Mouse (Mus musculus) small intestine, adult 2 months (tissue): ENCODE data around the gene Ifna11. TPM values are rescaled to one million over a fixed set of nuclear protein-coding genes. Genes with fewer than 3 reads are reported as not detected.
"Not testable (repeated sequence)": the region's sequence is repeated elsewhere in the genome, so short reads cannot be mapped to it uniquely, and the experiment has no call there.

Experiments used
- H3K27ac ChIP-seq: fragments of 200-500 bp; 2 replicates; pipeline ENCODE4 v1.5.1; 2012; ENCODE audit warnings: low read depth, low read length, control low read depth, inconsistent platforms; ENCODE audit not compliant: insufficient read depth
- H3K27me3 ChIP-seq: fragments of 200-500 bp; 2 replicates; pipeline ENCODE4 v1.6.1; 2012; ENCODE audit warnings: mild to moderate bottlenecking, moderate library complexity, low read length, inconsistent platforms; ENCODE audit not compliant: control insufficient read depth, insufficient read depth
- H3K36me3 ChIP-seq: fragments of 200-500 bp; 2 replicates; pipeline ENCODE4 v1.6.1; 2012; ENCODE audit warnings: mild to moderate bottlenecking, low read length, control low read depth, inconsistent platforms; ENCODE audit not compliant: control insufficient read depth, insufficient read depth
- H3K4me1 ChIP-seq: fragments of 200-500 bp; 2 replicates; pipeline ENCODE4 v1.6.1; 2012; ENCODE audit warnings: low read length, inconsistent platforms, mixed read lengths; ENCODE audit not compliant: control insufficient read depth, insufficient read depth, insufficient read length
- H3K4me3 ChIP-seq: fragments of 200-500 bp; 2 replicates; pipeline ENCODE4 v1.5.1; 2012; ENCODE audit warnings: low read depth, mild to moderate bottlenecking, control low read depth, inconsistent platforms, low read length, moderate library complexity
- CTCF ChIP-seq: fragments of 200-500 bp; IDR thresholded peaks from 2 replicates; pipeline ENCODE4 v1.5.1; 2012; ENCODE audit warnings: low read depth, mild to moderate bottlenecking, control low read depth, inconsistent platforms, low read length, moderate library complexity, mixed read lengths; ENCODE audit not compliant: insufficient replicate concordance, insufficient read length; ENCODE audit errors: extremely low read depth
- POLR2A ChIP-seq: fragments of 200-500 bp; IDR thresholded peaks from 2 replicates; pipeline ENCODE4 v1.6.1; 2012; ENCODE audit warnings: low read depth, mild to moderate bottlenecking, control low read depth, inconsistent platforms, low read length, moderate library complexity
- whole genome bisulfite sequencing: fragments of 180-500 bp; shearing (Covaris S2); methylation state at CpG from one replicate; pipeline ENCODE4 v1.1.7; 2018; 5-methylcytosine and 5-hydroxymethylcytosine counted together
- polyA plus RNA-seq: library from polyadenylated mRNA; depleted of rRNA; stranded (reverse); fragments of >200 nt; gene quantifications from 2 replicates; pipeline ENCODE4 v1.2.3, GENCODE M21; 2012

Gene Ifna11
- polyA plus RNA-seq, 1 experiment, result not detected

GRCm38 (mm10) chr4:88797097-88797496 lies 22.7 kb upstream of the Ifna11 start, which contains the start of gene Gm13279:
Gene Gm13279 (plus strand): TSS chr4:88797397.
- H3K4me3 ChIP-seq, H3K27me3 ChIP-seq, H3K36me3 ChIP-seq, H3K27ac ChIP-seq, H3K4me1 ChIP-seq: not testable (repeated sequence)
- WGBS, result no CpG with 5 or more reads among the region's 28 CpGs

- not testable (repeated sequence) for H3K4me3 ChIP-seq, H3K27me3 ChIP-seq, H3K4me1 ChIP-seq, H3K36me3 ChIP-seq, H3K27ac ChIP-seq
- 7% methylated on average over 6 of the region's 7 CpGs for WGBS
Observed at GRCm38 (mm10) chr4:88799365-88799764, 20.4 kb upstream of the Ifna11 start, which contains the start of gene Gm13285. Gene Gm13285 (plus strand): TSS chr4:88799665.

GRCm38 (mm10) chr4:88802954-88803353 lies 16.8 kb upstream of the Ifna11 start, which contains the start of gene Gm13287:
Gene Gm13287 (plus strand): TSS chr4:88803254.
- H3K4me3 ChIP-seq, H3K27ac ChIP-seq, H3K4me1 ChIP-seq, H3K36me3 ChIP-seq, H3K27me3 ChIP-seq: not testable (repeated sequence)
- WGBS, result no CpG with 5 or more reads among the region's 29 CpGs

- H3K36me3 ChIP-seq, H3K4me1 ChIP-seq, H3K27me3 ChIP-seq, H3K27ac ChIP-seq: not testable (repeated sequence)
- H3K4me3 ChIP-seq, result peak within 1 kb of the TSS; percentile 49
- WGBS, result no CpG with 5 or more reads among the region's 8 CpGs
Observed at GRCm38 (mm10) chr4:88805231-88805630, 14.5 kb upstream of the Ifna11 start, which contains the start of gene Gm13288. Gene Gm13288 (plus strand): TSS chr4:88805531.

GRCm38 (mm10) chr4:88805761-88806160 lies 14.0 kb upstream of the Ifna11 start:
- whole genome bisulfite sequencing, result 0% methylated on average over 13 of the region's 34 CpGs
- not testable (repeated sequence) for H3K27ac ChIP-seq, H3K36me3 ChIP-seq, H3K27me3 ChIP-seq, H3K4me1 ChIP-seq
- H3K4me3 ChIP-seq, result peak overlapping the region; percentile 49

GRCm38 (mm10) chr4:88815928-88816327 lies 3.8 kb upstream of the Ifna11 start, which contains the start of gene Ifna7:
Gene Ifna7 (plus strand): TSS chr4:88816228.
- TF ChIP-seq POLR2A (no peak), CTCF (no peak)
- Histone ChIP-seq H3K27ac (no peak within 1 kb of the TSS), H3K27me3 (no peaks in the 10 kb centered on the region; the same call in 1 of the 2 replicates), H3K36me3 (no peaks in the 10 kb centered on the region), H3K4me1 (no peaks in the 10 kb centered on the region), H3K4me3 (no peak within 1 kb of the TSS)
- 51% methylated on average over 3 of the region's 3 CpGs for WGBS

- Histone ChIP-seq H3K4me3 (no peak overlapping the region), H3K36me3 (no peaks in the 10 kb centered on the region), H3K27ac (no peak overlapping the region), H3K4me1 (no peaks in the 10 kb centered on the region), H3K27me3 (no peaks in the 10 kb centered on the region; the same call in 1 of the 2 replicates)
- TF ChIP-seq POLR2A (no peak), CTCF (no peak)
- 27% methylated on average over 4 of the region's 4 CpGs for WGBS
Observed at GRCm38 (mm10) chr4:88822995-88823394, 3.2 kb downstream of the Ifna11 start.

- not testable (repeated sequence) for H3K27me3 ChIP-seq, H3K4me3 ChIP-seq, H3K27ac ChIP-seq, H3K36me3 ChIP-seq, H3K4me1 ChIP-seq
Observed at GRCm38 (mm10) chr4:88827116-88827515, 7.4 kb downstream of the Ifna11 start, which contains the start of gene Ifna6. Gene Ifna6 (plus strand): TSS chr4:88827416.
